Mouse (Mus musculus): ENCODE measurements around the gene Prcp. TPM values are rescaled to one million over a fixed set of nuclear protein-coding genes. Genes with fewer than 3 reads are reported as not detected.

Gene Prcp
- polyA plus RNA-seq, 1 experiment from 2014 or later, result 14.5 TPM

GRCm38 (mm10) chr7:92883850-92884716, 9.8 kb downstream of the Prcp start:
- Histone ChIP-seq H3K4me2 (ENCODE audit: low read length) (no peak overlapping the region), H3K9me3 (replicated peaks; ENCODE audit: control insufficient read depth, low read length) (no peaks in the 10 kb centered on the region), H3K27ac (ENCODE audit: low read depth, low read length) (no peak overlapping the region), H3K27me3 (replicated peaks; ENCODE audit: control insufficient read depth, insufficient read depth, low read length) (no peaks in the 10 kb centered on the region), H3K9ac (ENCODE audit: low read length) (no peak overlapping the region), H3K4me3 (ENCODE audit: low read depth, low read length) (no peak overlapping the region), H3K36me3 (ENCODE audit: control insufficient read depth, insufficient read depth, low read length) (no peaks in the 10 kb centered on the region), H3K4me1 (ENCODE audit: control insufficient read depth, insufficient read depth, low read length) (no peaks in the 10 kb centered on the region)
- DNase-seq (ENCODE audit: low spot score) (no peak), ATAC-seq (no peak)
- WGBS, result 84% methylated on average over 9 of the region's 9 CpGs

- H3K27me3 ChIP-seq (replicated peaks; ENCODE audit: control insufficient read depth, insufficient read depth, low read length), result no peaks in the 10 kb centered on the region
- 90% methylated on average over 6 of the region's 6 CpGs for whole genome bisulfite sequencing
- no peak overlapping the region for H3K27ac ChIP-seq (ENCODE audit: low read depth, low read length)
- ATAC-seq (no peak), DNase-seq (ENCODE audit: low spot score) (no peak)
- H3K36me3 ChIP-seq (ENCODE audit: control insufficient read depth, insufficient read depth, low read length), result no peaks in the 10 kb centered on the region
- no peak overlapping the region for H3K4me3 ChIP-seq (ENCODE audit: low read depth, low read length)
- H3K9ac ChIP-seq (ENCODE audit: low read length), result no peak overlapping the region
- no peak overlapping the region for H3K4me2 ChIP-seq (ENCODE audit: low read length)
- no peaks in the 10 kb centered on the region for H3K9me3 ChIP-seq (replicated peaks; ENCODE audit: control insufficient read depth, low read length)
- no peaks in the 10 kb centered on the region for H3K4me1 ChIP-seq (ENCODE audit: control insufficient read depth, insufficient read depth, low read length)
Observed at GRCm38 (mm10) chr7:92884998-92885660, 10.9 kb downstream of the Prcp start.

GRCm38 (mm10) chr7:92886801-92887200, 12.5 kb downstream of the Prcp start:
- Histone ChIP-seq H3K4me2 (ENCODE audit: low read length) (no peak overlapping the region), H3K4me3 (ENCODE audit: low read depth, low read length) (no peak overlapping the region), H3K36me3 (ENCODE audit: control insufficient read depth, insufficient read depth, low read length) (no peaks in the 10 kb centered on the region), H3K9me3 (replicated peaks; ENCODE audit: control insufficient read depth, low read length) (no peaks in the 10 kb centered on the region), H3K4me1 (ENCODE audit: control insufficient read depth, insufficient read depth, low read length) (no peaks in the 10 kb centered on the region), H3K9ac (ENCODE audit: low read length) (no peak overlapping the region), H3K27me3 (replicated peaks; ENCODE audit: control insufficient read depth, insufficient read depth, low read length) (no peaks in the 10 kb centered on the region), H3K27ac (ENCODE audit: low read depth, low read length) (no peak overlapping the region)
- ATAC-seq (no peak), DNase-seq (ENCODE audit: low spot score) (no peak)
- WGBS, result 89% methylated on average over 7 of the region's 7 CpGs

- Histone ChIP-seq H3K9ac (ENCODE audit: low read length) (no peak overlapping the region), H3K4me3 (ENCODE audit: low read depth, low read length) (no peak overlapping the region), H3K27ac (ENCODE audit: low read depth, low read length) (no peak overlapping the region), H3K9me3 (replicated peaks; ENCODE audit: control insufficient read depth, low read length) (peaks cover 2% of the 10 kb centered on the region; the same call in 1 of the 2 replicates), H3K36me3 (ENCODE audit: control insufficient read depth, insufficient read depth, low read length) (no peaks in the 10 kb centered on the region), H3K4me2 (ENCODE audit: low read length) (no peak overlapping the region), H3K4me1 (ENCODE audit: control insufficient read depth, insufficient read depth, low read length) (no peaks in the 10 kb centered on the region), H3K27me3 (replicated peaks; ENCODE audit: control insufficient read depth, insufficient read depth, low read length) (no peaks in the 10 kb centered on the region)
- WGBS, result 90% methylated on average over 5 of the region's 5 CpGs
- DNase-seq (ENCODE audit: low spot score) (no peak), ATAC-seq (no peak)
Observed at GRCm38 (mm10) chr7:92887230-92887629, 13.0 kb downstream of the Prcp start.

- Histone ChIP-seq H3K9me3 (replicated peaks; ENCODE audit: control insufficient read depth, low read length) (peaks cover 4% of the 10 kb centered on the region; the same call in 1 of the 2 replicates), H3K4me2 (ENCODE audit: low read length) (no peak overlapping the region), H3K4me1 (ENCODE audit: control insufficient read depth, insufficient read depth, low read length) (no peaks in the 10 kb centered on the region), H3K27me3 (replicated peaks; ENCODE audit: control insufficient read depth, insufficient read depth, low read length) (no peaks in the 10 kb centered on the region), H3K4me3 (ENCODE audit: low read depth, low read length) (no peak overlapping the region), H3K36me3 (ENCODE audit: control insufficient read depth, insufficient read depth, low read length) (no peaks in the 10 kb centered on the region), H3K9ac (ENCODE audit: low read length) (no peak overlapping the region), H3K27ac (ENCODE audit: low read depth, low read length) (no peak overlapping the region)
- ATAC-seq (no peak), DNase-seq (ENCODE audit: low spot score) (no peak)
- WGBS, result 61% methylated on average over 1 of the region's 1 CpGs
Observed at GRCm38 (mm10) chr7:92890211-92890610, 15.9 kb downstream of the Prcp start.

GRCm38 (mm10) chr7:92890618-92891230, 16.5 kb downstream of the Prcp start:
- DNase-seq (ENCODE audit: low spot score) (no peak), ATAC-seq (no peak)
- Histone ChIP-seq H3K4me2 (ENCODE audit: low read length) (no peak overlapping the region), H3K9me3 (replicated peaks; ENCODE audit: control insufficient read depth, low read length) (peaks cover 4% of the 10 kb centered on the region; the same call in 1 of the 2 replicates), H3K4me1 (ENCODE audit: control insufficient read depth, insufficient read depth, low read length) (no peaks in the 10 kb centered on the region), H3K4me3 (ENCODE audit: low read depth, low read length) (no peak overlapping the region), H3K27ac (ENCODE audit: low read depth, low read length) (no peak overlapping the region), H3K9ac (ENCODE audit: low read length) (no peak overlapping the region), H3K27me3 (replicated peaks; ENCODE audit: control insufficient read depth, insufficient read depth, low read length) (no peaks in the 10 kb centered on the region), H3K36me3 (ENCODE audit: control insufficient read depth, insufficient read depth, low read length) (no peaks in the 10 kb centered on the region)
- WGBS, result 54% methylated on average over 4 of the region's 4 CpGs

- Histone ChIP-seq H3K9me3 (replicated peaks; ENCODE audit: control insufficient read depth, low read length) (peaks cover 4% of the 10 kb centered on the region; the same call in 1 of the 2 replicates), H3K36me3 (ENCODE audit: control insufficient read depth, insufficient read depth, low read length) (no peaks in the 10 kb centered on the region), H3K27me3 (replicated peaks; ENCODE audit: control insufficient read depth, insufficient read depth, low read length) (no peaks in the 10 kb centered on the region), H3K27ac (ENCODE audit: low read depth, low read length) (no peak overlapping the region), H3K4me3 (ENCODE audit: low read depth, low read length) (no peak overlapping the region), H3K4me1 (ENCODE audit: control insufficient read depth, insufficient read depth, low read length) (no peaks in the 10 kb centered on the region), H3K9ac (ENCODE audit: low read length) (no peak overlapping the region), H3K4me2 (ENCODE audit: low read length) (no peak overlapping the region)
- 50% methylated on average over 3 of the region's 3 CpGs for WGBS
- DNase-seq (ENCODE audit: low spot score), result no peak
- ATAC-seq, result no peak
Observed at GRCm38 (mm10) chr7:92893478-92893877, 19.2 kb downstream of the Prcp start.

- Histone ChIP-seq H3K36me3 (ENCODE audit: control insufficient read depth, insufficient read depth, low read length) (no peaks in the 10 kb centered on the region), H3K4me2 (ENCODE audit: low read length) (no peak overlapping the region), H3K4me3 (ENCODE audit: low read depth, low read length) (no peak overlapping the region), H3K4me1 (ENCODE audit: control insufficient read depth, insufficient read depth, low read length) (no peaks in the 10 kb centered on the region), H3K27ac (ENCODE audit: low read depth, low read length) (no peak overlapping the region), H3K9me3 (replicated peaks; ENCODE audit: control insufficient read depth, low read length) (peaks cover 4% of the 10 kb centered on the region; the same call in 1 of the 2 replicates), H3K27me3 (replicated peaks; ENCODE audit: control insufficient read depth, insufficient read depth, low read length) (no peaks in the 10 kb centered on the region), H3K9ac (ENCODE audit: low read length) (no peak overlapping the region)
- 0 out of 2 replicates have a peak, but pooled peaks have one; percentile 23 for ATAC-seq
- WGBS, result 67% methylated on average over 5 of the region's 5 CpGs
- DNase-seq (ENCODE audit: low spot score), result no peak
Observed at GRCm38 (mm10) chr7:92896036-92896435, 21.8 kb downstream of the Prcp start.

All from forebrain, embryonic 14.5 days (tissue).